Mouse (Mus musculus): Measurements from ENCODE around the gene Smim15. TPM values are rescaled to one million over a fixed set of nuclear protein-coding genes. Genes with fewer than 3 reads are reported as not detected.

The Smim15 gene
- 53.6 and 60.0 TPM in 2 replicates for polyA plus RNA-seq (2016; fragmentation: Nextera tagmentation; extraction: Ambion mirVana)

DNA sequence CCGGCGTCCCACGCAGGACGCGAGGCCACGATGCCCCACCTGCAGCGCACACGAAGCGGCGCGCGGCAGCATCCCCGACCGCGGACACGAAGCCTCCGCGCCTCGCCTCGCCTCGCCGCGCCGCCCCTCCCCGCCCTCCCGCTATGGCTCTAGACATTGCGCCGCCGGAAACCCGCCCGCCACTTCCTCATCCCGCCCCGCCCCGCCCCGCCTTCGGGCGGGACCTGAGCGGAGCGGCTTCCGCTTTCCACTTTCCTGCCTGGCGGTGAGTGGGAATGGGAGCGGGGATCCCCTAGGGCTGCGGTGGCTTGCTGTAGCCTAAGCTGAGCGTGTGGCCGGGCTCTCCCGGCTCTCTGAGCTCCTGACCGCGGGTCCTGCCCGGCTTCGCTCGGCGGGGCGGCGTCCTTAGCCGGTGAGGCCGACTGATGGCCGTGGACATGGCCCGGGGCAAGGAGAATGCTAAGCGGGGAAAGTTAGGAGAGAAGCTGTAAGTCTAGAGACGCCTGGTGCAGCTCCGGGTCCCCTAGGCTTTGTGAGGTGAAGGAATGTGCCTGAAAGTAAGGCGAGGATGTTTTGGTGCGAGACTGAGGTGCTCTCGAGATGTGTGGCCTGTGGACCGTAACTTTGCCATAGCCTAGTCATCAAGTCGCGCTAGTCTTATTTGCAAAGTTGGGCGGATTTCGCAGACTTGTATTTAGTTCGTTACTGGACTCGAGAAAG is at the start of gene Smim15:
Gene Smim15, plus strand, starts transcription at position 225 of the 720 bp plus-strand sequence.
- peak; percentile 91 for DNase-seq (ENCODE audit: low spot score)
- WGBS, result under 1% methylated on average over 71 of the region's 71 CpGs
- peak within 1 kb of the TSS; percentile 98 for H3K27ac ChIP-seq
- H3K9me3 ChIP-seq, result no peaks in the 10 kb centered on the region
- H3K4me3 ChIP-seq, result peak within 1 kb of the TSS; percentile 95
- H3K27me3 ChIP-seq (ENCODE audit: insufficient read depth, poor library complexity, severe bottlenecking), result no peaks in the 10 kb centered on the region
- H3K36me3 ChIP-seq, result peaks cover 24% of the 10 kb centered on the region
- peaks cover 51% of the 10 kb centered on the region for H3K4me1 ChIP-seq (replicated peaks)

- WGBS, result 51% methylated on average over 7 of the region's 7 CpGs
- H3K4me1 ChIP-seq (replicated peaks), result peaks cover 10% of the 10 kb centered on the region
- H3K27ac ChIP-seq, result no peak overlapping the region
- no peaks in the 10 kb centered on the region for H3K36me3 ChIP-seq
- no peak for DNase-seq (ENCODE audit: low spot score)
- H3K9me3 ChIP-seq, result no peaks in the 10 kb centered on the region
- no peak overlapping the region for H3K4me3 ChIP-seq
- no peaks in the 10 kb centered on the region for H3K27me3 ChIP-seq (ENCODE audit: insufficient read depth, poor library complexity, severe bottlenecking)
Observed at GRCm38 (mm10) chr13:107995211-107995610, 49.0 kb upstream of the Smim15 start.

DNA sequence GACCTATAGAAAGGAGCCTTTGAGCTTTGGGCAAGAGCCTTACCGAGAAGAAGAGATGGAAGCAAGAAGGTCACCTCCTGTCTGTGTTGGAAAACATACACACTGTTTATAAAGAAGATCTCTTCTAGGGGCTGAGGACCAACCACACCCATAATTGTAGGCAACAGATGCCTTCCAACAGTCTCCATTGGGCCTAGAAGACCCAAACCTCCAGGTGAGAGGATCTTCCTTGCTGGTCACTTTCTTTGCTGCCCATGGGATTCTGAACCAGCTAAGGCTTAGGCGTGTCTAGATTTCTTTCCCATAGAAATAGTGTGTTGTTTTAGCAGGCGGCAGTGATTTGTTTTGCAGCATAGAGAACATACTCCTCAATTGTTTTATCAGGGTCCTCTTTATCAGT is 47.9 kb upstream of the Smim15 start:
- DNase-seq (ENCODE audit: low spot score), result no peak
- no peaks in the 10 kb centered on the region for H3K9me3 ChIP-seq
- H3K36me3 ChIP-seq, result no peaks in the 10 kb centered on the region
- no peaks in the 10 kb centered on the region for H3K27me3 ChIP-seq (ENCODE audit: insufficient read depth, poor library complexity, severe bottlenecking)
- H3K27ac ChIP-seq, result no peak overlapping the region
- H3K4me1 ChIP-seq (replicated peaks), result peaks cover 6% of the 10 kb centered on the region
- 92% methylated on average over 3 of the region's 3 CpGs for WGBS
- no peak overlapping the region for H3K4me3 ChIP-seq

DNA sequence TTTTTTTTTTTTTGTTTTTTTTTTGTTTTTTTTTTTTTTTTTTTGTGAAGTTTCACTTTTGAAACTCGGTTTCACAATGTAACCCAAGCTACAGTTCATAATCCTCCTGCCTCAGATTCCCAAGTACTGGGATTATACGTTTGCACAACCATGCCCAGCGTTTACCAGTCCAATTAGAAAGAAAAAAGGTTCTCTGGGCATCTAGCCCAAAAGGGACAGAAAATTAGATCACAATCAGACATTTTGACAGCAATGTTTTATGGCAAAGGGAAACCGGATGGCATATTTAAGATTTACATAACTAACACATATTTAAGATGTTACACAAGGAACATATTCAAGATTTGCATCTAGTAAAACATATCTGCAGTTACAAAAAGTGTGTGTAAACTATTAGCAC is 36.4 kb upstream of the Smim15 start:
- WGBS, result 92% methylated on average over 4 of the region's 4 CpGs
- no peak for DNase-seq (ENCODE audit: low spot score)

DNA sequence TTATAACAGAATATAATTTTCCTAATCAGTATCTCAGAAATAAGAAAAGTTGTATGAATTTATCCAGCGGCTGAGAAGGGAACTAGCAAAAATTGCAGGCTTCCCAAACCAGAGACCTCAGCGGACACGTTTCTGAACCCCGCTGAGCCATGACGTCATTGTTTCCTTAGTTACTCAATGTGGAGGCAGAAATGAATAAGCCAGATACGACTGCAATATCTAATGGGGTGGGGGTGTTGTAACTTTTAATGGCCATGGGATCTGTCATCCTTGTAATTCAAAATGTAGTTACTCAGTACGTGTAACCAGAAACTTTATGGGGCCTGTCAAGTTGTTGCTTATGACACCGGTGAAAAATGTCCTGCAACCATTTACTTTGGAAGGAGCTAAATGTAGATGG is 31.1 kb upstream of the Smim15 start:
- no peaks in the 10 kb centered on the region for H3K36me3 ChIP-seq
- no peak for DNase-seq (ENCODE audit: low spot score)
- no peaks in the 10 kb centered on the region for H3K4me1 ChIP-seq (replicated peaks)
- no peaks in the 10 kb centered on the region for H3K27me3 ChIP-seq (ENCODE audit: insufficient read depth, poor library complexity, severe bottlenecking)
- no peak overlapping the region for H3K4me3 ChIP-seq
- H3K27ac ChIP-seq, result no peak overlapping the region
- H3K9me3 ChIP-seq, result peaks cover 8% of the 10 kb centered on the region; the same call in 1 of the 2 replicates
- WGBS, result 90% methylated on average over 8 of the region's 8 CpGs

More for the DNA sequence above, 36.4 kb upstream of the Smim15 start:
- Histone ChIP-seq H3K27ac (no peak overlapping the region), H3K4me3 (no peak overlapping the region), H3K9me3 (peaks cover 12% of the 10 kb centered on the region), H3K36me3 (no peaks in the 10 kb centered on the region), H3K27me3 (ENCODE audit: insufficient read depth, poor library complexity, severe bottlenecking) (no peaks in the 10 kb centered on the region), H3K4me1 (replicated peaks) (no peaks in the 10 kb centered on the region)

GRCm38 (mm10) chr13:108013839-108014238 is 30.4 kb upstream of the Smim15 start:
- no peak overlapping the region for H3K27ac ChIP-seq
- H3K4me3 ChIP-seq, result no peak overlapping the region
- peaks cover 1% of the 10 kb centered on the region; the same call in 1 of the 2 replicates for H3K9me3 ChIP-seq
- DNase-seq (ENCODE audit: low spot score), result no peak
- H3K4me1 ChIP-seq (replicated peaks), result no peaks in the 10 kb centered on the region
- H3K27me3 ChIP-seq (ENCODE audit: insufficient read depth, poor library complexity, severe bottlenecking), result no peaks in the 10 kb centered on the region
- WGBS, result 87% methylated on average over 6 of the region's 6 CpGs
- H3K36me3 ChIP-seq, result no peaks in the 10 kb centered on the region

DNA sequence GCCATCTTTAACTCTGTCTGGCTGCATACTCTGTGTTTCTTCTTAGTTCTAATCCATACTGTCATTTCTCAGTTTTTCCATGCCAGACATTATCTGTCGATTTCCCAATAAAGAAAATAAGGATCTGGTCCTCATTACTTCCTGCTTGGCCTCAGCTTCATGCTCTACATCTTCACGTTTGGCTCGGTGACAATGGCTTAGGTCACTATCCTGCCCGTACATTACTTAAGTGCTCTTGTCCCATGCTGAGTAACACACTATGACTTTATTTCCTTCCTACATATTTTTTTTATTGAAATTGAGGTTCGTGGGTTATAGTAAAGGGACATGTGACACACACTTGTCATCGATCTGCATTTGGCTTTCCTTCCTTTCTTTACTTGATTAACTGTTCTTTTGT is 29.1 kb upstream of the Smim15 start:
- no peaks in the 10 kb centered on the region for H3K36me3 ChIP-seq
- DNase-seq (ENCODE audit: low spot score), result no peak
- H3K4me3 ChIP-seq, result no peak overlapping the region
- no peaks in the 10 kb centered on the region for H3K4me1 ChIP-seq (replicated peaks)
- no peaks in the 10 kb centered on the region for H3K9me3 ChIP-seq
- H3K27ac ChIP-seq, result no peak overlapping the region
- no peaks in the 10 kb centered on the region for H3K27me3 ChIP-seq (ENCODE audit: insufficient read depth, poor library complexity, severe bottlenecking)
- 91% methylated on average over 6 of the region's 6 CpGs for whole genome bisulfite sequencing

DNA sequence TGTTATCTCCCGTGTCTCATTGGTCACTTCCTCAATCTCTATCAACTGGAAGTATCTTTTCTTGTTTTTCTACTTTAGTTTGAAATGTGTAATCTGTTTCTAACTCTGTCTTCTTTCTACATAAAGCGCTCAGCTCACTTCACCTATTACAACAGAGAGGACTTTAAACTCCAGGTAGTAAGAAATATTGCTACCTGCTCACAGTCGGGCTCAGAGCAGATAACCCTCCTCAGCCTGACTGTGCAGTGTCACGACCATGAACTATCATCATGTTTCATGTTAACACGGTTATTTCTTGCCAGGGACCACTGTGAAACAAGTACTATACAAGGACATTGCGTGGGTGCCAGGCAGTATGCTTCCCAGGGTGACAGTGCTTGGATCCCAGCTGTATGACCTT is 26.9 kb upstream of the Smim15 start:
- Histone ChIP-seq H3K27me3 (ENCODE audit: insufficient read depth, poor library complexity, severe bottlenecking) (no peaks in the 10 kb centered on the region), H3K4me1 (replicated peaks) (no peaks in the 10 kb centered on the region), H3K27ac (no peak overlapping the region), H3K9me3 (no peaks in the 10 kb centered on the region), H3K36me3 (no peaks in the 10 kb centered on the region), H3K4me3 (no peak overlapping the region)
- no peak for DNase-seq (ENCODE audit: low spot score)
- 89% methylated on average over 6 of the region's 6 CpGs for WGBS

GRCm38 (mm10) chr13:108025802-108026201 is 18.4 kb upstream of the Smim15 start:
- no peaks in the 10 kb centered on the region for H3K27me3 ChIP-seq (ENCODE audit: insufficient read depth, poor library complexity, severe bottlenecking)
- H3K36me3 ChIP-seq, result no peaks in the 10 kb centered on the region
- H3K4me1 ChIP-seq (replicated peaks), result no peaks in the 10 kb centered on the region
- 72% methylated on average over 3 of the region's 3 CpGs for WGBS
- H3K27ac ChIP-seq, result no peak overlapping the region
- H3K4me3 ChIP-seq, result no peak overlapping the region
- no peak for DNase-seq (ENCODE audit: low spot score)
- no peaks in the 10 kb centered on the region for H3K9me3 ChIP-seq

DNA sequence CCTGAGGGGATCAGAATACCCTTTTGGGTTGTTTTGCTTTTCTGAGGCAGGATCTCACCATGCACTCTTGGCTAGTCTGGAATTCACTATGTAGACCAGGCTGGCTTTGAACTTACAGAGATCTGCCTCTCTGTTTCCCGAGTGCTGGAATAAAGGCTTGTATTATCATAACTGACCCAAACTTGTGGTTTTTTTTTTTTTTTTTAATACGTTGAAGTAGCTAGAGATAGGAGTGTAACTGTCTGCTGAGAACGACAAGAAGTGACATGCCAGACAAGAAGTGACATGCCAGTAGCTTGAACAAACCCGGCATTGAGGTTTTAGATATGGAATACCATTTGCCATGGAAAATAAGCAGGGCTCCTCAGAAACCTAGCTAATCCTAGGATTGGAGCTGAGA is 11.5 kb upstream of the Smim15 start:
- DNase-seq (ENCODE audit: low spot score), result no peak
- Histone ChIP-seq H3K9me3 (0 out of 2 replicates have a peak, but pooled peaks cover 7% of the 10 kb centered on the region), H3K27me3 (ENCODE audit: insufficient read depth, poor library complexity, severe bottlenecking) (no peaks in the 10 kb centered on the region), H3K36me3 (no peaks in the 10 kb centered on the region; the same call in 1 of the 2 replicates), H3K27ac (no peak overlapping the region), H3K4me3 (no peak overlapping the region), H3K4me1 (replicated peaks) (no peaks in the 10 kb centered on the region)
- WGBS, result 89% methylated on average over 4 of the region's 4 CpGs

- H3K4me1 ChIP-seq (replicated peaks), result peaks cover 40% of the 10 kb centered on the region
- WGBS, result 63% methylated on average over 6 of the region's 6 CpGs
- H3K27ac ChIP-seq, result no peak overlapping the region
- no peak overlapping the region for H3K4me3 ChIP-seq
- no peak for DNase-seq (ENCODE audit: low spot score)
- H3K9me3 ChIP-seq, result no peaks in the 10 kb centered on the region
- H3K36me3 ChIP-seq, result no peaks in the 10 kb centered on the region; the same call in 1 of the 2 replicates
- H3K27me3 ChIP-seq (ENCODE audit: insufficient read depth, poor library complexity, severe bottlenecking), result no peaks in the 10 kb centered on the region
Observed at GRCm38 (mm10) chr13:108039375-108039774, 4.9 kb upstream of the Smim15 start.

- Histone ChIP-seq H3K4me3 (no peak overlapping the region), H3K4me1 (replicated peaks) (peaks cover 42% of the 10 kb centered on the region)
- WGBS, result 88% methylated on average over 9 of the region's 9 CpGs
Observed at GRCm38 (mm10) chr13:108039902-108040301, 4.3 kb upstream of the Smim15 start.

DNA sequence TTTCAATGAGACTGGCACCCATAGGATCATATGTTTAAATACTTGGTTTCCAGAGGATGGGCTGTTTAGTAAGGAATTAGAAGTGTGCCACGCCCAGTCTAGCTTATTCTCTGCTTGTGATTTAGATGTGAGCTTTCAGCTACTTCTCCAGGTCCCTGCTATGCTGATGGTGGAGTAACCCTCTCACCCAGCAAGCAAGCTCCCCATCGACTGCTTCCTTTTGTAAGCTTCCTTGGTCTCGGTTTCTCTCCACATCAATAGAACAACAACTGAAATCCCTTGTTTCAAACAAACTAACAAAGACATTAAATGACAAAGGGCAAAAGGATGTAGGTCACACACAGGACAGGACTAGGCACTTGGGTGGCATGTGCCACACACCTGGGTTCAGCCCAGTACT is 3.8 kb upstream of the Smim15 start:
- H3K4me3 ChIP-seq, result no peak overlapping the region
- no peak for DNase-seq (ENCODE audit: low spot score)
- 50% methylated on average over 3 of the region's 3 CpGs for WGBS
- no peaks in the 10 kb centered on the region for H3K36me3 ChIP-seq
- H3K27me3 ChIP-seq (ENCODE audit: insufficient read depth, poor library complexity, severe bottlenecking), result no peaks in the 10 kb centered on the region
- H3K4me1 ChIP-seq (replicated peaks), result peaks cover 47% of the 10 kb centered on the region
- H3K9me3 ChIP-seq, result no peaks in the 10 kb centered on the region
- no peak overlapping the region for H3K27ac ChIP-seq

More at GRCm38 (mm10) chr13:108039902-108040301, 4.3 kb upstream of the Smim15 start:
- no peak for DNase-seq (ENCODE audit: low spot score)
- Histone ChIP-seq H3K27ac (no peak overlapping the region), H3K27me3 (ENCODE audit: insufficient read depth, poor library complexity, severe bottlenecking) (no peaks in the 10 kb centered on the region), H3K9me3 (no peaks in the 10 kb centered on the region), H3K36me3 (no peaks in the 10 kb centered on the region)
